Mouse (Mus musculus) large intestine, adult 2 months (tissue): ENCODE measurements around the gene Mea1. TPM values are rescaled to one million over a fixed set of nuclear protein-coding genes. Genes with fewer than 3 reads are reported as not detected.

Source experiments
- DNase-seq: peaks from one replicate; pipeline ENCODE4 v3.0.0-alpha.2; 2012; ENCODE audit warnings: low read depth, low spot score
- WGBS: fragments of 180-500 bp; shearing (Covaris S2); methylation state at CpG from one replicate; pipeline ENCODE4 v1.1.7; 2018; 5-methylcytosine and 5-hydroxymethylcytosine counted together
- polyA plus RNA-seq: library from polyadenylated mRNA; depleted of rRNA; stranded (reverse); fragments of >200 nt; gene quantifications from 2 replicates; pipeline ENCODE4 v1.2.3, GENCODE M21; 2012

Gene Mea1
- polyA plus RNA-seq, 1 experiment: 90.1 TPM

DNA sequence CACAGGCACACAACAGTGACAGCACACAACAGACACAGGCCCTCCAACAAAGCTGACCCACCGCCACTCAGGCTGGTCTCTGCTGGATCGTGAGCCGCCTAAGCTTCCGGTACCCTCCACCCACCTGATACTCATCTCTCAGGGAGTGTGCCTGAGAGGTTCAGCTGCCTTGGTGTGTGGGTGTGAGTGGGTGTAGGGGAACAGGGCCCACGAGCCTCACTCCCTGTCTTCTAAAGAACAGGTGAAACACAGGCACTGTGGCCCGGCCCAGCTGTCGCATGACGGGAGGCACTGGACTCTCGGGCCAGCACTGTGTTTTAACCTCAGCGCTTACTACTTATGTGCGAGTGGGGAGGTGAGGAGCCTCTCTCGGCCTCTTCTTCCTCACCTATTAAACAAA is 23.5 kb downstream of the Mea1 start:
- WGBS: 89% methylated on average over 12 of the region's 12 CpGs
- DNase-seq: no peak

DNA sequence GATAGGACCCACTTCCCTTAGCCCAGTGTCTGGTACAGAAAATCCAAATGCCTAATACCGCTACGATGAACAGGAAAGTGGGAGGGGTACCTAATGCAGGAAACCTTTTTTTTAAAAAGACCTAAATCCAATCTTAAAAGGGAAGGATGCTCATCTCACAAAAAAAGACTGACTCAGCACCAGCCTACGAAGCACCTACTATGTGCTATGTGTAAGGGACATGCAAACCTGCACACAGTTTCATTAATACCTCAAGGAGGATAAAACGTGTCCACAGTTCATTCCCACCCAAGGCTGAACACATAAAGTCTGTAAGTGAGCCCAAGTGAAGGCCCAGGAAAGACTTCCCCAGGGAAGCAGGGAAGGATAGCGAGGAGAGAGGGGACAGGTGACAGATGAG is 23.9 kb downstream of the Mea1 start:
- 85% methylated on average over 5 of the region's 5 CpGs for WGBS
- no peak for DNase-seq

DNA sequence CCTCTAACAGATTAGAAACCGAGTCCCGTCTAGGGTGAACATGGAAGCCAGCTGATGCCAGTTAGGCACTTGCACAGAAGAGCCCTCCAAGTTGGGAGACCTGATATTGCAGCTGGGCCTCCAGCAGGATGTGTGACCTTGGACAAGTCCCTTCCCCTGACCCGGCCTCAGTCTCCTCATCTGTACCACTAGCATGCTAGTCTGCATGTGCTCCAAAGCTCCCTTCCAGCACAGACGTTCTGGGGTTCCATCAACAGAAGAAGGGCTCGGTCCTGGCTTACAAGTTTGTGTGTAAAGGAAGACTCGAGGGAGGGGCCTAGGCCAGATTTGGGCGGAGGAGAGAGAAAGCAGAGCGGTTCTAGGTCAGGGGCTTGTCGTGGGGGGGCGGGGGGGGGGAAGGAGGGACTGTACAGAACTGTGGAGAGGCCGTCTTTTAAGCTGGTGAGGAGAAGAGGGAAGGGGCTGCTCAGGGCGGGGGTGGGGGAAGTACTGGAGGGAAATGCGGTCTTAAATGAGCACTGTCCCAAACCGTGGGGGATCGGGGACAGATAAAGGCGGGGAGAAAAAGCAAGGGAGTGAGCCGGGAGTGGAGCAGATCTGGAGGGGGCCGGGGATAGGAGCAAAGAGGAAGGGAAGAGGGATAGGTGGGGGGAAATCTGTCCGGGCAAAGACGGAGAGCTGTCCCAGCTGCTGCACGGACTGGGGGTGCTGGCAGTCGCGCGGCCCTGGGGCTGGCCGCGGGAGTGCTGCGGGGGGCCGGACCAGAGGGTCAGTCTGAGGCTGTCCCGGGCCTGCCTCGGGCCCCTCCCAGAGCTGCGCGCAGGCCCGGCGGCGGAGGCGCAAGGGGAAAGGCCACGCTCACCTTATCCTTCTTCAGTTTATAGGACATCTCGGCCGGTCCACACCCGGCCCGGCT is 25.6 kb downstream of the Mea1 start:
- DNase-seq: no peak
- 2% methylated on average over 40 of the region's 41 CpGs for WGBS

DNA sequence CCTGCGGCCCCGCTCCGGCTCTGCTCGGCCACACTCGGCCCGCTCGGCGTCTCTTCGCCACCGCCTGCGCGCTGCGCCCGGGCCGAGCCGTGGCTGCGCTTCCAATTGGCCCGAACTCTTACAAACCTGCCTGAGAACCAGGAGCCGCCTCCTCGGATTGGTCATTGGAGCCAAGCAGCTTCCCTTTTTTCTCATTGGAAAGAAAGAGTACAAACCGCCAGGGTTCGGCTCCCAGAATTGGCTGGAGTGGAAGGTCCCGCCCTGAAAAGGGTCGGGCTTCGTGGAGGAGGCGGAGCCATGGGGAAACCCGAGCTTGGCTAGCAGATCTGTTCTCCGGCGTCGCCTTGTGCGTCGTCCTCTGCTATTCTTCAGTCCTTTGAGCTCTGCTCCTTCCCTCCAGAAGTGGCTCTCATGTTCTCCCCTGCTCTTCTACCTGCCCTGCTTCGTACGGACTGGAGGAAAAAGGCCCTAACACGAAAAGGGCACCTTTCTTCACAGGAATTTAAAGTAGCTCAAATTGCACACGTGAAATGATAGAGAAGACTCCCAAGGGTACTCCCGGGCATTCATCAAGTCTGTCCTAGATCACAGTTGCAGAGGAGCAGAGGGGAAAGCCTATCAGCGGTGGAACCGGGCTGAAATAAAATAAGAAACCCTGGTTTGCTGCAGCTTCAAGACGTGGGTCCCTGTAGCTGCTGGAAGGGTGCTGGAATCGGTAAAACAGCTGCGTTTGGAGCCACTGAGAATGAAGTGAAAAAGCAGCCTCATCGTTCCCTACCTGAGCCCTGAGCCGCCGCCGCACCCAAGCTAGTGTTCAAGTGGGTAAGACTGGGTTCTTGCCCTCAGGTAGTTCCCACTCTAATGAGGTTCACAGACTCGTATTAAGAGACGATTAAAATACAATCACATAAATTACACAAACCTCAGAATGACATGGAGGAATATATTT is 26.6 kb downstream of the Mea1 start, which contains the start of gene Ppp2r5d:
Gene Ppp2r5d (minus strand): TSS at position 225 of the 949 bp plus-strand sequence.
- peak; percentile 96 for DNase-seq
- under 1% methylated on average over 48 of the region's 48 CpGs for WGBS

DNA sequence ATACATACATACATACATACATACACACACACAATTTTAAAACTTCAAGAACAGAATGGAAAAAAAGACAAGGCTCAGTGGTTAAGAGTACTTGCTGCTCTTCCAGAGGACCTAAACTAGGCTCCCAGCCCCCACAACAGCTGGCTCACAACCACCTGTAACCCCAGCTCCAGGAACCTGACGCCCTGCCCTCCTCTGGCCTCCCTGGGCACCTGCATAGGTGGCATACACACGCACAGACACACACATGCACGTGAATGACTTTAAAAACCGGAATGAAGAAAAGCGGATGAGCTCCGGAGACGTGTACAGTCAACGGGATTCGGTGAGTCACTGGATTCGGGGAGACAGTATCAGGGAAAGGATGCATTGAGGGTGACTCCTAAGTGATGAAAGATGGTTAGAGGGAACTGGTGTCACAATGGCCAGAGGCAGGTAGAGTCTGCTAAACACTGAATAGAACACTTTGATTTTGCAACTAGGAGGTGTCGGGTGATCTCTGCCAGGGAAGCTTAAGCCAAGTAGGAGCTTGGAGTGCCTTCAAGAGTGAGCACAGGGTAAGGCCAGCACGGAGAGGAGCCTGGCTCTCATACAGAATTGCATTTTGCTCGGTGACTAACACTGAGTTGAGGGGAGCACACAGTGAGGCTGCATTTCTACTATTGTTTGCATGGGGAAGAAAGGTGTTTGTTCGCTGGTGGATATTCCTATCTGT is 27.9 kb downstream of the Mea1 start:
- 93% methylated on average over 14 of the region's 14 CpGs for WGBS
- DNase-seq: no peak

DNA sequence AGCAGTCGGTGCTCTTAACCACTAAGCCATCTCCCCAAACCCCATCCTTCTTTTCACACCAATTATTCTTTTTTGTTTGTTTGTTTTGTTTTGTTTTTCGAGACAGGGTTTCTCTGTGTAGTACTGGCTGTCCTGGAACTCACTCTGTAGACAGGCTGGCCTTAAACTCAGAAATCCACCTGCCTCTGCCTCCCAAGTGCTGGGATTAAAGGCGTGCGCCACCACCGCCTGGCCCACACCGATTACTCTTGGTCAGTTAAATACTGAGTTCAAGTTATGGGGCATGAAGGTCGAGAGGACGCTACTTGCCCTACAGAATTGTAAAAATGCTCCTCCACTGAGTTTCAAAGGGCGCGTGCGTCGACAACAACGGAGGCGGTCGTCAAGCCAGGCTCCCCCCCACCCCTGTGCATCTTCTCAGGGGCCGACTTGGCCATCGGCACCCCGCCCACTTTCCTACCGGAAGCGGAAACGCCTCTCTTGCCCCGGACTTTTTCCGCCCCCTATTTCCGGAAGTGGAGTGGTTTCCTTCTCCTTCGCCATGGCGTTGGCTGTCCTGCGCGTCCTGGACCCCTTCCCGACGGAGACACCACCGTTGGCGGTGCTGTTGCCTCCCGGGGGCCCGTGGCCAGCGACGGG is 32.5 kb downstream of the Mea1 start, which contains the start of gene Pex6:
Gene Pex6 (plus strand): TSS at position 505 of the 639 bp plus-strand sequence.
- peak; percentile 84 for DNase-seq
- 5% methylated on average over 36 of the region's 36 CpGs for WGBS

DNA sequence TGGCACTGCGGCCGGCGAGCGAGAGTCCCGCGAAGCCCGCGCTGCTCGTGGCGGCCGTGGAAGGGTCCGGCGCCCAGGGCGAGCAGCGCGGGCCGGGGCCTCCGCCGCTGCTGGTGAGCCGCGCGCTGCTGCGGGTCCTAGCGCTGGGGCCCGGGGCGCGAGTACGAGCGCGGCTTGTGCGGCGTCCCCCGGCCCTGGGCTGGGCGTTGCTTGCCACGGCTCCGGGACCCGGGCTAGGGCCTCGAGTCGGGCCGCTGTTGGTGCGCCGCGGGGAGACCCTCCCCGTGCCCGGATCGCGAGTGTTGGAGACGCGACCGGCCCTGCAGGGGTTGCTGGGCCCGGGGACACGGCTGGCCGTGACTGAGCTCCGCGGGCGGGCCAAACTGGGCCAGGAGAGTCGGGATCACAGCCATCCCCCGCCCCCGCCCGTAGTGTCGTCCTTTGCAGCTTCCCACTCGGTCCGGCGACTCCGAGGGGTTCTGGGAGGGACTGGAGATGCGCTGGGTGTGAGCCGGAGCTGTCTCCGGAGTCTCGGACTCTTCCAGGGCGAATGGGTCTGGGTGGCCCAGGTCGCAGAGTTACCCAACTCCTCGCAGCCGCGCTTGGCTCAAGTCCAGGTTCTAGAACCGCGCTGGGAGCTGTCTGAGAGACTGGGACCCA is 33.1 kb downstream of the Mea1 start:
- DNase-seq: no peak
- WGBS: under 1% methylated on average over 76 of the region's 76 CpGs

DNA sequence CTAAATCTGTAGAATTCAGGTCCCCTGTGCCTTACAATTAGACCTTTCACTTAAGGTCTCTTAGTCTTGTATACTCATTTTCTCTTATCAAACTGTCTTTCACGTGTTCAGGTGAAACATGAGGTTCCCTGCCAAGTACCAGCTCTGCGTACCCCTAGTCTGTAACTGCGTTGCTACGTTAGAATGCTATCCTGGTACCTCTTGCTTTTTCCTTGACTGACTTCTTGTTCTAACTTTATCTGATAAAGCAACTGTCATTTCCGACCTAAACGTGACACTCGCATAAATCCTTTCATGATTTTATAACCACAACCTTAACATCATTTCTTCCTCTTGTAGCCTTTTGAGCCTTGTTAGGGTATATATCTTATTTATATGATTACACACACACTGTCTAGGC is 33.8 kb downstream of the Mea1 start:
- DNase-seq: no peak
- WGBS: 22% methylated on average over 7 of the region's 7 CpGs

DNA sequence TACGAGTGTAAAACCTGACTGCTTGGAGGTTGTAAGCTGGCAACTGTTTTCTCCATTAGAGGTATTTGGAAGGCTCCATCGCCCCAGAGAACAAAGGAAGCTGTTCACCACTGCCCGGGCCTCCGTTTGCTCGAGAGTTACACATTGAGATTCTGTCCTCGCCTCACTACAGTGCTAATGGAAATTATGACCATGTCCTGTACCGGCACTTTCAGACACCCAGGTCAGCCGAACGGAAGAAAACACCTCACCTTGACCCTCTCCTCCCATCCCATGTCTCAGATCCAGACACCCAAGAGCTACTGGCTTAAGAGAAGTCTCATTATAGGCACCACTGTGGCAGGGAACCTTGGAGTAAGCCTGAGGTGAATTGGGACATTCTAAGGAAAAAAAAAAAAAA is 35.3 kb downstream of the Mea1 start:
- WGBS: 87% methylated on average over 9 of the region's 9 CpGs
- DNase-seq: no peak

DNA sequence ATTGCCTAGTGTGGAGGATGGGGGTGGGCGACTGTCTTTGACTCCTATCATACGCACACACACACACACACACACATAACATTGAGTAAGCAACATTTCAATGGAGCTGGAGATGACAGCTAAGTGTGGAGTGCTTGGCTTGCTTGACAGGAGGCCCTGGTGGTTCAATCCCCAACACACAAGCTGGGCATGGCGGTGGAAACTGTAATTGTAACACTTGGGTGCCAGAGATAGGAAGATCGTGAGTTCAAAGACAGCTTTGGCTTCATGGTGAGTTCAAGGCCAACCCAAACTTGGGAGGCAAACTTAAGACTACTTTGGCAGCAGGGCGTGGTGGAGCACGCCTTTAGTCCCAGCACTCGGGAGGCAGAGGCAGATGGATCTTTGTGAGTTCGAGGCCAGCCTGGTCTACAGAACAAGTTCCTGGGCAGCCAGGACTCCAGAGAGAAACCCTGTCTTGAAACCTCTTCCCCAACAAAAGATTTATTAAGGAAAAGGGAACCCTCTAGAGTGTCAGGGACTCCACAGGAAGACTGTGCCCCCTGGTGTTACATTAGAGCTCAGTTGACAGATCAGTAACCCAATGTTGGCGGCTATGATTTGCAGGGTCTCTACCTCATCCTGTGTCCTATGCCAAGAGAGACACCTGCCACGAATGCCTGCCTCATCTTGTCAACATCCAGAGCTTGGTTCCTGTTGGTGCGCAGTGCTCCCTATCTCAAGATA is 36.3 kb downstream of the Mea1 start:
- 92% methylated on average over 11 of the region's 11 CpGs for WGBS
- DNase-seq: no peak

DNA sequence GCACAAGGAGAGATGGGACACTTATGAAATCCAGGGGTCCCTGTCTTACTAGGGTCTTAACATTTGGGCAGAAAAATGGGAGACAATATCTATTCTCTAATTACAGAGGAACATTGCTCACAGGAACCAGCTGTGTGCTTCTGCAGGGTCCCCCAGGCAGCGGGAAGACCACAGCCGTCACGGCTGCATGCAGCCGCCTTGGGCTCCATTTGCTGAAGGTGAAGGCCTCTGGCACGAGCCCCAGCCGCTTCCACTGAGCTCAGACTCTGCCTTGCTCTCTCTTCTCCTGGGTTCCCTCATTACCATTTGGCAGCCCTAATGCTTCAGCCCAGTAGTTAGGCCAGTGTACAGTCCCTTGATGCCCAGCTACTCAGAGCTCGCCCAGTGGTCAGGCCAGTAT is 42.5 kb downstream of the Mea1 start:
- 91% methylated on average over 7 of the region's 7 CpGs for WGBS
- DNase-seq: no peak

DNA sequence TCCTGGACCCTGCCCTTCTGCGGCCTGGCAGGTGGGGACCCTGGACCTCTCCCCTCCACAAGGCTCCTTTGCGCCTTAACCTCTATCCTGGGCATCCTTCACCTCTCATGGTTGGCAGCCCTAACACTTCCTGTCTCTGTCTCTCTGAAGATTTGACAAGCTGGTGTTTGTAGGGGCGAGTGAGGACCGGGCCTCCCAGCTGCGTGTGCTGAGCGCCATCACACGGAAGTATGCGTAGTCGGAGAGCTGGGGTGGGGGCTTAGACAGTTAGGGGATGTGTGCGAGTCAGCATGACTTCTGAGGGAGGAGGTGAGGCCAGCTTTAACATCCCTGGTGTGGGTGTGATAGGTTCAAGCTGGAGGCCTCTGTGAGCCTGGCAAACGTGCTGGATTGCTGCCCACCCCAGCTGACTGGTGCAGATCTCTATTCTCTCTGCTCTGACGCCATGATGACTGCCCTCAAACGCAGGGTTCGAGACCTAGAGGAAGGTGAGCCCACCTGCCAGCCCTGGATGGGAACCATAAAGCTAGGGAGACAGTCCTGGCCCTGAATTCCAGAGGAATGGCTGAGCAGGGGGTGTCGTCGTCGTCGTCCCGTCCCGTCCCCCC is 46.0 kb downstream of the Mea1 start:
- WGBS: 80% methylated on average over 20 of the region's 20 CpGs
- DNase-seq: no peak

DNA sequence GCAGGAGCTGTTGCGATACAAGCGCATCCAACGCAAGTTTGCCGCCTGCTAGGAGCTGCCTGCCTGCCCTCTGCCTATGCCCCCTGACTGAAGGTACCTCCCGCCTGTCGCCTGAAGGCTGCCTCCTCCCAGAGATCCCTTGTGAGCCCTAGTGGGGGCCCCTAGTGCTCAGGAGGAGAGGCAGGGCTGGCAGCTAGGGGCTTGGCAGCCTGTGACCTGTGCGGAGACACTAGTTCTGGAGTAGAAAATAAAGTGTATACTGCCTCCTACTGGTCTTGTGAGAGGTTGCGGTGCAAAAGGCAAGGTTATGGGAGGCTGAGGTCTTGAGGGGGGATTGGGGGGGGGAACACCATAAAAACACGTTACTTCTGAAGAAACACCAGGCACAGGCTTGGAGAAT is 46.7 kb downstream of the Mea1 start:
- 77% methylated on average over 9 of the region's 9 CpGs for WGBS
- DNase-seq: no peak

DNA sequence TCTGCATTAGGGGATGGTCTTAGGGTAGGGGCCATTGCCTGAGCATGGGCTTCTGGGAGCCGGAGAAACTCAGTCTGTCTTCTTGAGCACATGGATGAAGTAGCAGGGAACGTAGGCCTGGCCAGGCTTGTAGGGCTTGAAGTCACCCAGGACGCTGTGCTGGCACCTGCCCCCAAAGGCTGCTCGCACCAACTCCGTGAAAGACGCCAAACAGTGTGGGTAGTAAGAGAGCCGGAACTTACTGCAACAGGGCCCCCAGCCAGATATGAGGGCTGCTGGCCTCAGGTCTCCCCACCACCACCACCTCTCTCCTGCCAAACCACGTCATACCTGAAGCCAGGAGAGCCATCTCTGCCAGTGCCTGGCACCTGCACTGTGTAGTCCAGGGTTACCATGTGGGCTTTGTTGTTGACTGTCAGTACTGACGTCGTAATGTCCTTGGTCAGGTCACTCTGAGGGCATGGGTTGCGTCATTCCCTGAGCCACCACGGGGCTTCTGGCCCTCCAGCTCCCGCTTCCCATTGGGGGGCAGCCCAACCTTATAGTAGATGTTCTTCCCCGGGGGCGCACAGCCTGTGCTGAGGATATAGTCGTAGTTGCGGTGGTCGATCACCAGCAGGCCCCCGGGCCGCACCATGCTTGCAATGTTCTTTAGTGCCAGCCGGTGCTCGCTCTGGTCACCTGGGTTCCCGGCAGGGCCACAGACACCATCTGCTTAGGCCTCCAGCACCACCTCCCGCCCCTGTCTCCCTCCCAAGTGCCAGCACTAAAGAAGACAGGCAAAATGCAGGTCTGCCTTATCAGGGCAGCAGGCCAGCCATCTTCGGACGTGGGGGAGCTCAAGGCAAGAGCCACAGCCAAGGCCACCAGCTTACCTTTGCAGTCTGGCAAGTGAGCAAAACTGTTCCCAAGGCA is 47.4 kb downstream of the Mea1 start:
- 90% methylated on average over 26 of the region's 26 CpGs for WGBS
- DNase-seq: no peak

DNA sequence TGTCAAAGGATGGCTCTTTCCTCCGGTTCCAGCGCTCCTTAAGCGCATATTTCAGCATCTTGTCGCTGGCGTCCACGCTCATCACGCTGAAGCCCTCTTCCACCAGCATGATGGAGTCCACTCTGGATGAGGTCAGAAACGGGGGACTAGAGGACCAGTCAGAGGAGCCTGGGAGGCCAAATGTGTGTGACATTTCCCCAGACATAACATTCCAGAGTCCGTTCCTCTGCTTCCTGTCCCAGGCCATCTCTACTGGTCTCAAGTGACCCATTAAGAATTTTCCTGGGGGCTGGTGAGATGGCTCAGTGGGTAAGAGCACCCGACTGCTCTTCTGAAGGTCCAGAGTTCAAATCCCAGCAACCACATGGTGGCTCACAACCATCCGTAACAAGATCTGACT is 48.7 kb downstream of the Mea1 start:
- WGBS: 89% methylated on average over 11 of the region's 11 CpGs
- no peak for DNase-seq

DNA sequence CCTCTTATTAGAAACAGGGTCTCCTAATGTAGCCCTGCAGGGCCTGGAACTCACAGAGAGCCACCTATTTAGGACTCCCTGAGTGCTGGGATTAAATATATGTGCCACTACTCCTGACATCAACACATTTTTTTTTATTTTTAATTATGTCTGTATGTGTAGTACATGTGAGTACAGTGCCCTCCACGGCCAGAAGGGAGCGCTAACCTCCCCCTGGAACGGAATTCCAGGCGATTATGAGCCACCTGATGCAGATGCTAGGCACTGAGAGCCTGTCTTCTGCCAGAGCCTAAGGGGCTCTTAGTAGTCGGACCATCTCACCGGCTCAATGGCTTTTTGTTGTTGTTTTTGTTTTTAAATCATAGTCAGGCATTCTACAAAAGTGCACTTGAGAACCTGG is 49.4 kb downstream of the Mea1 start:
- 43% methylated on average over 6 of the region's 6 CpGs for WGBS
- no peak for DNase-seq

DNA sequence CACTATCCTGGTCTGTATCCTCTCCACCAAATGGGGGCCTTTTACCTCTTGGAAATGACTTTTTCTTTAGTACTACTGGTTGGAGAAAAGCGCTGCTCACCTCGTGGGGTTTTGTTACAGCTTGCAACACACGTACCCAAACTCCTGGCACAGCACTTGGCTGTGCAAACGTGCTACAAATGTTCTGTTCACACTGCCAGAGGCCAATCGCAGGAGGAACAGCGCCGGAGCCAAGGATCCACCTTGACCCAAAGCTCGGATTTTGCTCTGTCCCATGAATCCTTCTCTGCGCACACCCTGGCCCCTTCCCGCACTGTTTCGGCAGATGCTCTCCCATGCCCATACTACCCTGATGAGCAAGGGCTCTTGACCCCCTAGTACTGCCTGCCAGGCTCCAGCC is 49.9 kb downstream of the Mea1 start:
- no peak for DNase-seq
- WGBS: 33% methylated on average over 11 of the region's 11 CpGs
